Mouse (Mus musculus) cerebellum, adult 2 months (tissue): ENCODE results near the gene Gm5134. TPM values are rescaled to one million over a fixed set of nuclear protein-coding genes. Genes with fewer than 3 reads are reported as not detected.

ENCODE experiments used
- DNase-seq, 2 experiments: peaks; one replicate each; pipeline ENCODE4 v3.0.0; 2021
- H3K27ac ChIP-seq: fragments of 200-500 bp; 2 replicates; pipeline ENCODE4 v1.5.1; 2012; ENCODE audit warnings: low read length, control low read depth, inconsistent platforms; ENCODE audit not compliant: insufficient read depth
- H3K27me3 ChIP-seq: fragments of 200-500 bp; 2 replicates; pipeline ENCODE4 v1.6.1; 2012; ENCODE audit warnings: inconsistent platforms, mild to moderate bottlenecking, low read length, moderate library complexity; ENCODE audit not compliant: control insufficient read depth, insufficient read depth
- H3K4me1 ChIP-seq: fragments of 200-500 bp; 2 replicates; pipeline ENCODE4 v1.6.1; 2011; ENCODE audit warnings: low read length; ENCODE audit not compliant: control insufficient read depth, insufficient read depth
- H3K4me3 ChIP-seq: fragments of 200-500 bp; replicated peaks from 2 replicates; pipeline ENCODE3; 2011; ENCODE audit warnings: mild to moderate bottlenecking, low read depth, low read length, control low read depth; ENCODE audit not compliant: insufficient read depth
- CTCF ChIP-seq: fragments of 200-500 bp; IDR thresholded peaks from 2 replicates; pipeline ENCODE4 v1.5.1; 2011; ENCODE audit warnings: low read depth, mild to moderate bottlenecking, control low read depth, low read length, moderate library complexity, borderline replicate concordance; ENCODE audit not compliant: insufficient read depth
- POLR2A ChIP-seq: fragments of 200-500 bp; IDR thresholded peaks from 2 replicates; pipeline ENCODE4 v1.6.1; 2011; ENCODE audit warnings: low read length, control low read depth, borderline replicate concordance; ENCODE audit not compliant: insufficient read depth
- WGBS: fragments of 180-500 bp; shearing (Covaris S2); methylation state at CpG from one replicate; pipeline ENCODE4 v1.1.7; 2018; 5-methylcytosine and 5-hydroxymethylcytosine counted together
- polyA plus RNA-seq: library from polyadenylated mRNA; depleted of rRNA; stranded (reverse); fragments of >200 nt; gene quantifications from 2 replicates; pipeline ENCODE4 v1.2.3, GENCODE M21; 2012

Gm5134 gene
- polyA plus RNA-seq, 1 experiment: 0.08 TPM

GRCm38 (mm10) chr10:75934991-75935390 lies 19.3 kb upstream of the Gm5134 start:
- TF ChIP-seq CTCF (no peak), POLR2A (no peak)
- Histone ChIP-seq H3K27me3 (no peaks in the 10 kb centered on the region), H3K4me1 (peaks cover 12% of the 10 kb centered on the region), H3K27ac (no peak overlapping the region), H3K4me3 (no peak overlapping the region)
- 84% methylated on average over 1 of the region's 1 CpGs for WGBS
- DNase-seq: no peak

GRCm38 (mm10) chr10:75935680-75936541 lies 18.4 kb upstream of the Gm5134 start, which contains the start of gene Mmp11:
TSS of gene Mmp11 (minus strand) at chr10:75936496.
- WGBS: 2% methylated on average over 51 of the region's 51 CpGs
- Histone ChIP-seq H3K4me3 (peak within 1 kb of the TSS; percentile 92), H3K27ac (peak within 1 kb of the TSS; percentile 83), H3K27me3 (no peaks in the 10 kb centered on the region), H3K4me1 (peaks cover 12% of the 10 kb centered on the region)
- DNase-seq: peak; percentile 89 to 90
- TF ChIP-seq CTCF (no peak), POLR2A (peak; percentile 97)

GRCm38 (mm10) chr10:75936909-75937667 lies 17.2 kb upstream of the Gm5134 start:
- Histone ChIP-seq H3K4me1 (peaks cover 12% of the 10 kb centered on the region), H3K27me3 (no peaks in the 10 kb centered on the region), H3K27ac (no peak overlapping the region), H3K4me3 (peak overlapping the region; percentile 49)
- no peak for DNase-seq
- no peak for TF ChIP-seq CTCF
- no peak for TF ChIP-seq POLR2A
- 45% methylated on average over 18 of the region's 18 CpGs for WGBS

- DNase-seq: no peak
- TF ChIP-seq CTCF: no peak
- no peak for TF ChIP-seq POLR2A
- H3K4me1 ChIP-seq: peaks cover 12% of the 10 kb centered on the region
- H3K27ac ChIP-seq: no peak overlapping the region
- no peaks in the 10 kb centered on the region for H3K27me3 ChIP-seq
- no peak overlapping the region for H3K4me3 ChIP-seq
- 55% methylated on average over 10 of the region's 10 CpGs for WGBS
These were observed 16.3 kb upstream of the Gm5134 start for GRCm38 (mm10) chr10:75937851-75938643.

- no peaks in the 10 kb centered on the region for H3K27me3 ChIP-seq
- no peak overlapping the region for H3K27ac ChIP-seq
- WGBS: 54% methylated on average over 9 of the region's 9 CpGs
- TF ChIP-seq CTCF (no peak), POLR2A (no peak)
- no peak overlapping the region for H3K4me3 ChIP-seq
- DNase-seq: no peak
- H3K4me1 ChIP-seq: peaks cover 12% of the 10 kb centered on the region
These were observed 14.7 kb upstream of the Gm5134 start for GRCm38 (mm10) chr10:75939481-75940234.

- no peak within 1 kb of the TSS for H3K4me3 ChIP-seq
- no peaks in the 10 kb centered on the region for H3K27me3 ChIP-seq
- no peak for TF ChIP-seq CTCF
- TF ChIP-seq POLR2A: no peak
- 73% methylated on average over 5 of the region's 5 CpGs for WGBS
- H3K27ac ChIP-seq: no peak within 1 kb of the TSS
- no peak for DNase-seq
- H3K4me1 ChIP-seq: peaks cover 12% of the 10 kb centered on the region
These were observed 13.8 kb upstream of the Gm5134 start, which contains the start of gene Gm867 for GRCm38 (mm10) chr10:75940520-75940919. TSS of gene Gm867 (minus strand) at chr10:75940672.
